Mouse (Mus musculus) erythroblast, embryonic 14.5 days (primary cell): Measurements from ENCODE around the gene Krt10.

ENCODE experiments used
- GATA1 ChIP-seq: IDR thresholded peaks from 2 replicates; pipeline ENCODE4 v1.6.1; 2012; ENCODE audit warnings: low read length, inconsistent platforms, mixed read lengths
- TAL1 ChIP-seq: IDR thresholded peaks from 3 replicates; pipeline ENCODE4 v1.6.1; 2012; ENCODE audit warnings: low read length, inconsistent platforms, mixed read lengths

GRCm38 (mm10) chr11:99430670-99431069 lies 41.5 kb upstream of the Krt10 start:
- TF ChIP-seq GATA1, result no peak
- no peak for TF ChIP-seq TAL1
